Comparison of ENCODE assay signal across 9 mouse cellular contexts in genomic region chr15:77014431-77014830, GRCm38 (mm10). TPM values are rescaled to one million over a fixed set of nuclear protein-coding genes. Genes with fewer than 3 reads are reported as not detected.
A peak's percentile ranks its signal among the peaks of the same experiment; 100 is the strongest.
DNase-seq lines count a peak whose midpoint lies in the region; ATAC-seq and TF ChIP-seq lines count a peak whose summit lies in the region.
"Had no signal": no experiment of that assay in that cellular context is flagged by ENCODE, and none has a peak within 500 bp of the region (broad histone marks: within the 10 kb centered on the region; RNA-seq: fewer than 3 reads in every experiment).

No protein-coding gene starts in this region.

- peak overlapping the region; percentile 99 for H3K27ac ChIP-seq in heart, embryonic 12.5 days (ENCODE audit: poor library complexity, severe bottlenecking)
- H3K27ac ChIP-seq in stomach, embryonic 14.5 days (ENCODE audit: low read length) = peak overlapping the region; percentile 66; the same call in 1 of the 2 replicates
- no peak overlapping the region for H3K27ac ChIP-seq in stomach, postnatal 0 days (replicated peaks)

- H3K36me3 ChIP-seq in heart, embryonic 12.5 days = peaks cover 13% of the 10 kb centered on the region; the same call in 1 of the 2 replicates
- no peaks in the 10 kb centered on the region for H3K36me3 ChIP-seq in stomach, embryonic 14.5 days (ENCODE audit: control insufficient read depth, insufficient read depth, low read length)
- H3K36me3 ChIP-seq in stomach, postnatal 0 days (ENCODE audit: control insufficient read depth, insufficient read depth, low read length) = no peaks in the 10 kb centered on the region

- H3K4me1 ChIP-seq in heart, embryonic 12.5 days (replicated peaks) = peaks cover 71% of the 10 kb centered on the region
- peaks cover 20% of the 10 kb centered on the region for H3K4me1 ChIP-seq in stomach, embryonic 14.5 days (ENCODE audit: control insufficient read depth, insufficient read depth, low read length)
- H3K4me1 ChIP-seq in stomach, postnatal 0 days (replicated peaks; ENCODE audit: control insufficient read depth, insufficient read depth) = 0 out of 2 replicates have a peak, but pooled peaks cover 3% of the 10 kb centered on the region

- intact Hi-C loops in heart, postnatal 36 days (cut with DNase I) = no loop called here

- no peak for TF ChIP-seq EP300 in stomach, postnatal 0 days (optimal IDR thresholded peaks at IDR 0.05)

- H3K27me3 ChIP-seq in heart, embryonic 12.5 days (replicated peaks) = no peaks in the 10 kb centered on the region
- H3K27me3 ChIP-seq in stomach, embryonic 14.5 days (ENCODE audit: control insufficient read depth, insufficient read depth, low read length) = no peaks in the 10 kb centered on the region
- no peaks in the 10 kb centered on the region for H3K27me3 ChIP-seq in stomach, postnatal 0 days (ENCODE audit: control insufficient read depth, insufficient read depth, low read length)

- no peak for DNase-seq in heart, postnatal 36 days
- no peak for DNase-seq in stomach, postnatal 0 days (ENCODE audit: low spot score)
- DNase-seq in kidney, postnatal 14 days = peak; percentile 23
- DNase-seq in spleen, adult 12 weeks (ENCODE audit: low spot score) = no peak
- DNase-seq in right cerebral cortex, postnatal 36 days (ENCODE audit: low spot score in 2 of 2) = no peak
- DNase-seq in urinary bladder, adult 2 months (ENCODE audit: low spot score) = no peak

- 25% methylated on average over 6 of the region's 6 CpGs for WGBS in heart, embryonic 12.5 days
- WGBS in stomach, embryonic 14.5 days = 51% methylated on average over 6 of the region's 6 CpGs
- WGBS in stomach, postnatal 0 days = 41% methylated on average over 6 of the region's 6 CpGs

- H3K9ac ChIP-seq in heart, embryonic 12.5 days = peak overlapping the region; percentile 69
- H3K9ac ChIP-seq in stomach, embryonic 14.5 days (replicated peaks; ENCODE audit: low read depth, low read length) = no peak overlapping the region; the same call in 1 of the 2 replicates
- H3K9ac ChIP-seq in stomach, postnatal 0 days (ENCODE audit: low read length) = no peak overlapping the region

- H3K4me2 ChIP-seq in heart, embryonic 12.5 days = peak overlapping the region; percentile 61
- H3K4me2 ChIP-seq in stomach, embryonic 14.5 days (replicated peaks; ENCODE audit: low read depth, low read length) = no peak overlapping the region
- no peak overlapping the region for H3K4me2 ChIP-seq in stomach, postnatal 0 days (replicated peaks; ENCODE audit: low read depth)

- ATAC-seq in heart, embryonic 12.5 days (ENCODE audit: insufficient number of reproducible peaks, low FRiP score) = no peak
- ATAC-seq in stomach, embryonic 14.5 days (ENCODE audit: insufficient number of reproducible peaks, insufficient read depth, low FRiP score, low read depth) = no peak
- no peak for ATAC-seq in stomach, postnatal 0 days (ENCODE audit: low FRiP score, low TSS enrichment)

- peaks cover 5% of the 10 kb centered on the region; the same call in 1 of the 2 replicates for H3K9me3 ChIP-seq in heart, embryonic 12.5 days (replicated peaks)
- no peaks in the 10 kb centered on the region for H3K9me3 ChIP-seq in stomach, embryonic 14.5 days (ENCODE audit: control insufficient read depth, low read depth, low read length)
- no peaks in the 10 kb centered on the region for H3K9me3 ChIP-seq in stomach, postnatal 0 days (ENCODE audit: control insufficient read depth, low read length)

- no peak for TF ChIP-seq CTCF in stomach, postnatal 0 days (IDR thresholded peaks at IDR 0.05; ENCODE audit: low read depth)

- 0 out of 2 replicates have a peak overlapping the region, but pooled peaks have one; percentile 3 for H3K4me3 ChIP-seq in heart, embryonic 12.5 days
- no peak overlapping the region for H3K4me3 ChIP-seq in stomach, embryonic 14.5 days (ENCODE audit: low read depth, low read length)
- H3K4me3 ChIP-seq in stomach, postnatal 0 days (ENCODE audit: low read depth, low read length) = no peak overlapping the region

RNA-seq across cellular contexts. Expression of gene Apol6, which starts 30.1 kb away (rescaled TPM):
- 0.36 TPM in 1 of 2 replicates, not detected in the other for polyA plus RNA-seq in heart, embryonic 12.5 days (2016; fragmentation: Nextera tagmentation; extraction: Ambion mirVana)
- 1 to 10 TPM in 1 of 2 experiments, under 1 TPM in 1; 0.41 to 1.5 TPM for total RNA-seq in heart, postnatal 36 days (2021)
- 0.12 TPM in 1 of 2 replicates, not detected in the other for polyA plus RNA-seq in stomach, embryonic 14.5 days (2014; fragmentation: Nextera tagmentation; extraction: Ambion mirVana)
- polyA plus RNA-seq in stomach, postnatal 0 days (2015; fragmentation: Nextera tagmentation; extraction: Ambion mirVana) = 0.25 and 0.51 TPM in 2 replicates
- 31.3 and 37.7 TPM in 2 replicates for polyA plus RNA-seq in urinary bladder, adult 2 months (2012; rRNA removed)
- total RNA-seq: CH12.LX had no signal

RNA-seq across cellular contexts. Expression of gene Mb, which starts 36.0 kb away (rescaled TPM):
- polyA plus RNA-seq in heart, embryonic 12.5 days (2016; fragmentation: Nextera tagmentation; extraction: Ambion mirVana) = 209 and 214 TPM in 2 replicates
- over 10,000 TPM; 17,938 to 18,211 TPM for total RNA-seq in heart, postnatal 36 days (2021)
- polyA plus RNA-seq in stomach, embryonic 14.5 days (2014; fragmentation: Nextera tagmentation; extraction: Ambion mirVana) = 0.39 and 1.8 TPM in 2 replicates
- polyA plus RNA-seq in stomach, postnatal 0 days (2015; fragmentation: Nextera tagmentation; extraction: Ambion mirVana) = 0.91 and 1.1 TPM in 2 replicates
- 0.10 and 0.32 TPM in 2 replicates for polyA plus RNA-seq in urinary bladder, adult 2 months (2012; rRNA removed)
- total RNA-seq: CH12.LX had no signal

Comparison
In these comparisons a context has a peak if more than half of its experiments do, and no peak if none do; other contexts are left out.
1. RNA of gene Apol6, which starts 30.1 kb away (polyA plus RNA-seq): 31.3 to 37.7 TPM in urinary bladder, adult 2 months; 0.36 TPM in heart, embryonic 12.5 days, 0.25 to 0.51 TPM in stomach, postnatal 0 days and 0.12 TPM in stomach, embryonic 14.5 days; every median in the first group is over 10 times any median in the second.
2. RNA of gene Mb, which starts 36.0 kb away (polyA plus RNA-seq): 209 to 214 TPM in heart, embryonic 12.5 days; 0.91 to 1.1 TPM in stomach, postnatal 0 days, 0.39 to 1.8 TPM in stomach, embryonic 14.5 days and 0.10 to 0.32 TPM in urinary bladder, adult 2 months; every median in the first group is over 10 times any median in the second.